Mouse (Mus musculus): ENCODE results near the gene Pfkfb3. TPM values are rescaled to one million over a fixed set of nuclear protein-coding genes. Genes with fewer than 3 reads are reported as not detected.

Gene Pfkfb3
- polyA plus RNA-seq, 1 experiment from 2014 or later, result 6.1 TPM

DNA sequence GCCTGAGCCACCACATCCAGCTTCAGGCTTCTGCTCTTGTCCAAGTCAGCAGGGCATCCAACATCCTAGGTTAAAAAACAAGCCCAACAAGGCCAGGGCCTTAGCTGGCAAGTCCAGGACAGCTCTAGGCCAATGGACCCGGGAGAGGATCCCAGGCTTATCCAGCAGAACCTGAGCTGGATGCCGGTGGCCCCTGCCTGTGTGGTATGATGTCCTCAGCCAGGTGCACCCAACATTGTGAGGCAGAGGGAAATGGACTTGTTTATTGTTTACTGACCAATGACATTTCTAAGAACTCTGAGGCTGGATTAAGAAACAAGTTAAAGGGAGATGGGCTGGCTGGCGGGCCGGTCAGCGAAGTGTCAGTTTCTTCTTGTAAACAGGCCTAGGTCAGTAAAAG is 27.8 kb downstream of the Pfkfb3 start:
- no peaks in the 10 kb centered on the region for H3K9me3 ChIP-seq (replicated peaks; ENCODE audit: control insufficient read depth, low read length)
- H3K36me3 ChIP-seq (ENCODE audit: control insufficient read depth, insufficient read depth), result no peaks in the 10 kb centered on the region
- H3K27me3 ChIP-seq (ENCODE audit: control insufficient read depth, insufficient read depth, low read depth, low read length), result no peaks in the 10 kb centered on the region
- no peak overlapping the region for H3K4me3 ChIP-seq (ENCODE audit: low read depth, low read length)
- H3K4me2 ChIP-seq (ENCODE audit: low read depth, low read length), result no peak overlapping the region
- H3K27ac ChIP-seq (ENCODE audit: low read length), result no peak overlapping the region
- WGBS (ENCODE audit: insufficient replicate concordance), result 71% methylated on average over 5 of the region's 5 CpGs
- H3K9ac ChIP-seq (ENCODE audit: low read depth, low read length), result no peak overlapping the region
- no peak for ATAC-seq (ENCODE audit: low read depth)
- H3K4me1 ChIP-seq (ENCODE audit: control insufficient read depth, low read depth, low read length), result no peaks in the 10 kb centered on the region

DNA sequence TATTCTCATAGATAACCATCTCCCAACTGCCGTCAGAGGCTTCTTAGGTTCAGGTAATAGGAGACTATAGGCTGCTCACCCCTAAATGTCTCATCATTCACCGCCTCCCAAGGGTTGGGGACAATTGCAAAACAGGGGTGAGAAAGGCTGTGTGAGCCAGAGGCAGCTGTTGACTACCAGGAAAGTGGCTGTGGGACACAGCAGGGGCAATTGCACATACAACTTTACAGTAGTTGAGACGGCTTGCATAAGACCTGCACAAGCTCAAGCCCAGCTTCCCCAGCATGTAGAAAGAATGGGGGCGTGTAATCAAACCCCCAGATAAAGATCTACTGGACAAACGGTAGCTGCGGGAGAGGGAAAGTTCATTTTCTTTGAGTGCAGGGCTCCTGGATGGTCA is 29.1 kb downstream of the Pfkfb3 start:
- H3K36me3 ChIP-seq (ENCODE audit: control insufficient read depth, insufficient read depth), result no peaks in the 10 kb centered on the region
- H3K27ac ChIP-seq (ENCODE audit: low read length), result no peak overlapping the region
- no peaks in the 10 kb centered on the region for H3K27me3 ChIP-seq (ENCODE audit: control insufficient read depth, insufficient read depth, low read depth, low read length)
- 48% methylated on average over 6 of the region's 6 CpGs for WGBS (ENCODE audit: insufficient replicate concordance)
- no peak overlapping the region for H3K4me2 ChIP-seq (ENCODE audit: low read depth, low read length)
- H3K9me3 ChIP-seq (replicated peaks; ENCODE audit: control insufficient read depth, low read length), result no peaks in the 10 kb centered on the region
- ATAC-seq (ENCODE audit: low read depth), result no peak
- no peak overlapping the region for H3K9ac ChIP-seq (ENCODE audit: low read depth, low read length)
- no peak overlapping the region for H3K4me3 ChIP-seq (ENCODE audit: low read depth, low read length)
- no peaks in the 10 kb centered on the region for H3K4me1 ChIP-seq (ENCODE audit: control insufficient read depth, low read depth, low read length)

DNA sequence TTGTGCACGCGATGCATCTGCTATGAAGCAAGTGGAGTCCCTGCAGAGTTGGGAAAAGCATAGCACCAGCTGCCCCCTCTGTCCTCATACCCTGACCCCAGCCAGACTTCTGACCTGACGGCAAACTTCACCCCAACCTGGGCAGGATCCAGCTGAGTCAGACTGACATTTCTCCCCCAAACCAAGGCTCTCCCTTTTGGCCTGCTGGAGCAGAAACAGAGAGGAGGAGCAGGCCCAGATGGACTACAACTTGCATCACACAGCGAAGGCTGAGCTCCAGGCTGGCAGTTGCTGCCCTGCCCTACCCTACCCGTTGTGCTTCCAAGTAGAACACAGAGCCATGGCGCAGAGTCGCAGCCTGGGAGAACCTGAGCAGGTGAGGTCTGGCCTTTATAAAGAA is 32.1 kb downstream of the Pfkfb3 start:
- Histone ChIP-seq H3K27me3 (ENCODE audit: control insufficient read depth, insufficient read depth, low read depth, low read length) (no peaks in the 10 kb centered on the region), H3K4me2 (ENCODE audit: low read depth, low read length) (no peak overlapping the region), H3K9ac (ENCODE audit: low read depth, low read length) (no peak overlapping the region), H3K27ac (ENCODE audit: low read length) (no peak overlapping the region), H3K36me3 (ENCODE audit: control insufficient read depth, insufficient read depth) (no peaks in the 10 kb centered on the region), H3K9me3 (replicated peaks; ENCODE audit: control insufficient read depth, low read length) (no peaks in the 10 kb centered on the region), H3K4me3 (ENCODE audit: low read depth, low read length) (no peak overlapping the region), H3K4me1 (ENCODE audit: control insufficient read depth, low read depth, low read length) (no peaks in the 10 kb centered on the region)
- no peak for ATAC-seq (ENCODE audit: low read depth)
- WGBS (ENCODE audit: insufficient replicate concordance), result 69% methylated on average over 7 of the region's 7 CpGs

DNA sequence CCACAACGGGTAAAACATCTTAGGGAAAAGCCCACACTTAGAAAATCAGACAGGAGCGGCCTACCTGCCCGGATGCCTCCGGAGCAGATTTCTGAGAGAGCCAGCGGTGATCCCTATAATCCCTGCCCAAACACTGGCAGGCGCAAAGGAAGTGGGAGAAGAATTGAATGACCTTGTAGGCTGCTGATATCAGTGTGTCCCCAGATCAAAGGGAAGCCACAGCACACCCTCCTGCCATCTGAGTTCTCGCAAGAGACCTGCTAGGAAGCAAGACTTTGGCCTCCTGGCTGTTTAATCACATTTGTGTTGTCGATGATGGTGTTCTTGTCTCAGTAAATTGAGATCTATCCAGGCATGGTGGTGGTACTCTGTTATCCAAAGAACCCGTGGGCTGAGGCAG is 33.1 kb downstream of the Pfkfb3 start:
- H3K9me3 ChIP-seq (replicated peaks; ENCODE audit: control insufficient read depth, low read length), result no peaks in the 10 kb centered on the region
- no peak overlapping the region for H3K9ac ChIP-seq (ENCODE audit: low read depth, low read length)
- 66% methylated on average over 9 of the region's 9 CpGs for WGBS (ENCODE audit: insufficient replicate concordance)
- no peak overlapping the region for H3K4me2 ChIP-seq (ENCODE audit: low read depth, low read length)
- H3K36me3 ChIP-seq (ENCODE audit: control insufficient read depth, insufficient read depth), result no peaks in the 10 kb centered on the region
- ATAC-seq (ENCODE audit: low read depth), result no peak
- H3K4me3 ChIP-seq (ENCODE audit: low read depth, low read length), result no peak overlapping the region
- H3K4me1 ChIP-seq (ENCODE audit: control insufficient read depth, low read depth, low read length), result no peaks in the 10 kb centered on the region
- H3K27ac ChIP-seq (ENCODE audit: low read length), result no peak overlapping the region
- H3K27me3 ChIP-seq (ENCODE audit: control insufficient read depth, insufficient read depth, low read depth, low read length), result no peaks in the 10 kb centered on the region

DNA sequence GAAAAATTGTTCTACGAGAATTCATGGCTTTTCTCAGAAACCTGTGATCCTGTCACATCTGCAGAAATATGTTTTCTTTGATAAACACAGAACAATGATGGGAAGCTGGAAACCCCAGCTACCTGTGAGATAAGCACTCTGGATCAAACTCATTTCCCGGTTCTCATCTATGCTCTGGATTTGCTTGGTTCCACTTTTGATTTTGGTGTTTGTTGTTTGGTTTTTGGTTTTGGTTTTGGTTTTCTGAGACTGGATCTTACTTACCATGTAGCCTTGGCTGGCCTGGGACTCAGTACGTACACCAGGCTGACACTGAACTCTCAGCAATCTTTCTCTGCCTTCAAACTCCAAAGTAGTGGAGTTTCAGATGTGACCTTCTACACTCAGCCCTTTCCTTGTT is 38.0 kb downstream of the Pfkfb3 start:
- ATAC-seq (ENCODE audit: low read depth), result no peak
- H3K27me3 ChIP-seq (ENCODE audit: control insufficient read depth, insufficient read depth, low read depth, low read length), result no peaks in the 10 kb centered on the region
- no peaks in the 10 kb centered on the region; the same call in 1 of the 2 replicates for H3K4me1 ChIP-seq (ENCODE audit: control insufficient read depth, low read depth, low read length)
- H3K9ac ChIP-seq (ENCODE audit: low read depth, low read length), result no peak overlapping the region
- no peak overlapping the region for H3K27ac ChIP-seq (ENCODE audit: low read length)
- 34% methylated on average over 3 of the region's 3 CpGs for WGBS (ENCODE audit: insufficient replicate concordance)
- H3K4me2 ChIP-seq (ENCODE audit: low read depth, low read length), result no peak overlapping the region
- no peaks in the 10 kb centered on the region for H3K36me3 ChIP-seq (ENCODE audit: control insufficient read depth, insufficient read depth)
- no peaks in the 10 kb centered on the region for H3K9me3 ChIP-seq (replicated peaks; ENCODE audit: control insufficient read depth, low read length)
- no peak overlapping the region for H3K4me3 ChIP-seq (ENCODE audit: low read depth, low read length)

DNA sequence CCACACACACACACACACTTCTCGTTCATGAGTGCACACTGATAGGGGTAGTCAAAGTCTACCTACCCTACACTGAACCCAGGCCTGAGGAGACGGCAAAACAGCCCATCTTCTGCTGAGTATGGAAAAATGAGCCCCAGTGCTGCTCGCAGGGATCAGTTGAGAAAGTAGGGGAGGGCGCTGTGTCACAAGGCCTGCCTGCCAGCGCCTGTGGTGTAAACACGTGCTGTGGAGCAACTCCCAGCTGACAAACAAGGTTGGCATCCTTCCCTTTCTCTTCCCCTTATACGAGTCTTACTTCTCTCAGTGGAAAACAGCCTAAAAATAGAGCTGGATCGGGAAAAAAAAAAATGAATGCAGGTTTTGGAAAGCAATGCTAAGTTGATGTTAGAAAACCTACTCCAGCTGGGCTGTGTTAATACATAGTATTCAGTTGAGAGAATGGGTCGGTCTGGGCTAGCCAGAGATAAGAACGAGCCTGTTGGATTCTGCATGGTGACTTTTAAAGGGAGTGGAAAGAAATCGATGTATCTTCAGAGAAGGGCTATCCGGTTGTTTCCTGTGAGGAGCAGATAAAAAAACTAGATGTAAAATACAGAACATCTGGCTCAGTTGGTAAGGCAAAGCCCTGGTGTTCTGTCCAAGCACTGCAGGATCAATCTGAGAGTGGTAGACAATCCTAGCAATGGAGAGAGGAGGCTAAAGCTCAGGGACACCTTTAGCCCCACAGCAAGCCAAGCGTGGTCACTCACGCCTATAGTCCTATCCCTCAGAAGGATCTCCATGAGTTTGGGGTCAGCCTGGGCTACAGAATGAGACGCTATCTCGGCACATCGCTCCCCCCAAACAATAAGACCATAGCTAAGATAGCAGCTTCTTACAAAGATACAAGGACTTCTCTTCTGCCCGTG is 40.6 kb downstream of the Pfkfb3 start:
- Histone ChIP-seq H3K9ac (ENCODE audit: low read depth, low read length) (no peak overlapping the region), H3K27ac (ENCODE audit: low read length) (no peak overlapping the region)
- peak; percentile 59 for ATAC-seq (ENCODE audit: low read depth)

DNA sequence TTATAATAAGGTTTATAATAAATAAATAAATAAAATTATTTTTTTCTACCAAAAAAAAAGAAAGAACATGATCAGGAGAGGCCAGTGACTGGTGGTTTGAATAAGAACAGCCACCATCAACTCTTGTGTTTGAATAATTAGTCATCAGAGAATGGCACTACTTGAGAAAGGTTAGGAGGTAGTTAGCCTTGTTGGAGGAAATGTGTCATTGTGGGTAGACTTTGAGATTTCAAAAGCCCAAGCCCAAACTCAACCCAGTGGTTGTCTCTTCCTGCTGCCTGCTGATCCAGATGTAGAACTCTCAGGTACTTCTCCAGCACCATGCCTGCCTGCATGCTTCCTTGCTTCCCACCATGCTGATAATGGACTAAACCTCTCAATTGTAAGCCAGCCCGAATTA is 41.8 kb downstream of the Pfkfb3 start:
- no peak overlapping the region for H3K4me3 ChIP-seq (ENCODE audit: low read depth, low read length)
- H3K4me1 ChIP-seq (ENCODE audit: control insufficient read depth, low read depth, low read length), result no peaks in the 10 kb centered on the region; the same call in 1 of the 2 replicates
- H3K27ac ChIP-seq (ENCODE audit: low read length), result no peak overlapping the region
- no peak for ATAC-seq (ENCODE audit: low read depth)
- WGBS (ENCODE audit: insufficient replicate concordance), result 69% methylated on average over 1 of the region's 1 CpGs
- H3K36me3 ChIP-seq (ENCODE audit: control insufficient read depth, insufficient read depth), result no peaks in the 10 kb centered on the region
- no peak overlapping the region for H3K4me2 ChIP-seq (ENCODE audit: low read depth, low read length)
- H3K9me3 ChIP-seq (replicated peaks; ENCODE audit: control insufficient read depth, low read length), result no peaks in the 10 kb centered on the region
- H3K9ac ChIP-seq (ENCODE audit: low read depth, low read length), result no peak overlapping the region
- H3K27me3 ChIP-seq (ENCODE audit: control insufficient read depth, insufficient read depth, low read depth, low read length), result no peaks in the 10 kb centered on the region

More for the DNA sequence above, 40.6 kb downstream of the Pfkfb3 start:
- no peak overlapping the region for H3K4me2 ChIP-seq (ENCODE audit: low read depth, low read length)
- no peak overlapping the region for H3K4me3 ChIP-seq (ENCODE audit: low read depth, low read length)
- no peaks in the 10 kb centered on the region for H3K27me3 ChIP-seq (ENCODE audit: control insufficient read depth, insufficient read depth, low read depth, low read length)
- H3K9me3 ChIP-seq (replicated peaks; ENCODE audit: control insufficient read depth, low read length), result no peaks in the 10 kb centered on the region
- no peaks in the 10 kb centered on the region; the same call in 1 of the 2 replicates for H3K4me1 ChIP-seq (ENCODE audit: control insufficient read depth, low read depth, low read length)
- WGBS (ENCODE audit: insufficient replicate concordance), result 36% methylated on average over 18 of the region's 18 CpGs
- no peaks in the 10 kb centered on the region for H3K36me3 ChIP-seq (ENCODE audit: control insufficient read depth, insufficient read depth)

DNA sequence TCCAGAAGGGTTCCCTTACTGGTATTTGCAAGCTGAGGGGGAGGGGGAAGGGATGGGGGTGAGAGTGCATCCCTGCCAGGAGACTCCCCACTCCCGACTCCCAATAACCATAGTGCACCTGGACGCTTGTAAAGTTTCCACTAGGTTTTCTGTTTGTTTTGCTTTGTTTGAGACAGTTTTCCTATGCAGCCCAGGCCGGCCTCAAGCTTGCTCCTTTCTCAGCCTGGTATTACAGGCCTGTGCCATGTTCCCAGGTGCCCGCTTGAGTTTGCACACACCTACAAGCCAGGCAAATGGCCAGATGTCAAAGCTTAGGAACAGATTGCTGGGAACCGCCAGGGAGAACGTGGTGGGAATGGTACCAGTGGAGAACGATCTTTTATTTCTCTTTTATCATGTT is 50.1 kb downstream of the Pfkfb3 start:
- Histone ChIP-seq H3K27me3 (ENCODE audit: control insufficient read depth, insufficient read depth, low read depth, low read length) (peaks cover 32% of the 10 kb centered on the region), H3K27ac (ENCODE audit: low read length) (no peak overlapping the region), H3K4me1 (ENCODE audit: control insufficient read depth, low read depth, low read length) (no peaks in the 10 kb centered on the region; the same call in 1 of the 2 replicates), H3K9me3 (replicated peaks; ENCODE audit: control insufficient read depth, low read length) (no peaks in the 10 kb centered on the region), H3K9ac (ENCODE audit: low read depth, low read length) (no peak overlapping the region; the same call in 1 of the 2 replicates), H3K4me2 (ENCODE audit: low read depth, low read length) (peak overlapping the region; percentile 76), H3K4me3 (ENCODE audit: low read depth, low read length) (peak overlapping the region; percentile 63; the same call in 1 of the 2 replicates), H3K36me3 (ENCODE audit: control insufficient read depth, insufficient read depth) (no peaks in the 10 kb centered on the region)
- 48% methylated on average over 7 of the region's 7 CpGs for WGBS (ENCODE audit: insufficient replicate concordance)
- no peak for ATAC-seq (ENCODE audit: low read depth)

DNA sequence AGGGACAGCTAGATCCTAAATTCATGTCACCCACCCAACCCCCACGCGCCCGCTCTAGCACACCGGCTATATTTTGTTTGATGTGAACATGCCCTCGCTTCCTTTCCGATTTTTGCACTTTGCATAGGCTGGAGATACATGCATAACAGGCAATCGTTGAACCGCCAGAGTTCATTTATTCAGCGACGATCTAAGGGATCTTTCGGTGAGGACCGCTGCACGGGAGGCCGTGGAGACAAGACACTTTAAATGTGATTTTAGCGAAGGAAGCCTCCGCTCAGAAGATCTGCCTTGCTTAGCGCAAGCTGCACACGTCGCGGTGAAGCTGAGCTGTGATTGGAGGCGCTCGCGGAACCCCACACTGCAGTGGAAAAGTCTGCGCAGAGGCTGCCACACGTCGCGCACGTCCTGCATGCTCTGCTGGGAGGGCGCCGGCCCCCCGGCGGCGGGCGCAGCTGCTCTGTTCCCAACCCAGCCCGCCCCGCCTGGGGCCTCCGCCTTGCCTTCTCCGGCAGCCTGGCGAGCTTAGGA is 50.9 kb downstream of the Pfkfb3 start:
- peak; percentile 68 for ATAC-seq (ENCODE audit: low read depth)
- WGBS (ENCODE audit: insufficient replicate concordance), result 1% methylated on average over 38 of the region's 39 CpGs
- H3K9ac ChIP-seq (ENCODE audit: low read depth, low read length), result peak overlapping the region; percentile 28; the same call in 1 of the 2 replicates

More for the DNA sequence above, 50.9 kb downstream of the Pfkfb3 start:
- H3K27ac ChIP-seq (ENCODE audit: low read length), result no peak overlapping the region
- peak overlapping the region; percentile 76 for H3K4me2 ChIP-seq (ENCODE audit: low read depth, low read length)
- peaks cover 32% of the 10 kb centered on the region for H3K27me3 ChIP-seq (ENCODE audit: control insufficient read depth, insufficient read depth, low read depth, low read length)
- no peaks in the 10 kb centered on the region for H3K36me3 ChIP-seq (ENCODE audit: control insufficient read depth, insufficient read depth)
- H3K4me3 ChIP-seq (ENCODE audit: low read depth, low read length), result peak overlapping the region; percentile 63
- no peaks in the 10 kb centered on the region; the same call in 1 of the 2 replicates for H3K4me1 ChIP-seq (ENCODE audit: control insufficient read depth, low read depth, low read length)
- H3K9me3 ChIP-seq (replicated peaks; ENCODE audit: control insufficient read depth, low read length), result no peaks in the 10 kb centered on the region
